Mouse (Mus musculus): Measurements from ENCODE around the gene Scmh1. TPM values are rescaled to one million over a fixed set of nuclear protein-coding genes. Genes with fewer than 3 reads are reported as not detected.

The Scmh1 gene
- polyA plus RNA-seq, 1 experiment, result 87.7 TPM

DNA sequence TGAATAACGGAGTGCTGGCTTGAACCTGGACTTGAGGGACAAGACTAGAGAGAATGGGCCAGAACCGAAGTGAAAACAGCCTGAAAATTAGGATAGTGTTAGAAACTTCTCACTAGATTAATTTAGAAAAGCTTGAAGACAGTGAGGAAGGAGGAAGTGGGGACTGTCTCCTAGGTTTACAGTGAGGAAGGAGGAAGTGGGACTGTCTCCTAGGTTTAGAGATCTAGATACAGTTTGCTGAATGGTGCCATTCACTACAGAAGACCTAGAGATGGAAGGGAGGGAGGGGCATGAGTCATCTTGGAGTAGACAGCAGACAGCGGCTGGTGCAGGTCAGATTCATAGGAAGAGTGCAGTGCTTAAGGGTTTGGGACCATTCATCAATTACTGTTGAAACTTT lies 118.0 kb downstream of the Scmh1 start:
- no peak overlapping the region for H3K4me3 ChIP-seq (ENCODE audit: insufficient read depth, low read length)
- no peak for TF ChIP-seq CTCF (IDR thresholded peaks at IDR 0.05; ENCODE audit: extremely low read depth, insufficient read depth, low read length)
- no peak for TF ChIP-seq POLR2A (IDR thresholded peaks at IDR 0.05; ENCODE audit: extremely low read depth, insufficient read depth, low read length)
- no peaks in the 10 kb centered on the region for H3K4me1 ChIP-seq (ENCODE audit: control insufficient read depth, insufficient read depth, low read length)
- H3K27ac ChIP-seq (ENCODE audit: insufficient read depth, low read length), result no peak overlapping the region

DNA sequence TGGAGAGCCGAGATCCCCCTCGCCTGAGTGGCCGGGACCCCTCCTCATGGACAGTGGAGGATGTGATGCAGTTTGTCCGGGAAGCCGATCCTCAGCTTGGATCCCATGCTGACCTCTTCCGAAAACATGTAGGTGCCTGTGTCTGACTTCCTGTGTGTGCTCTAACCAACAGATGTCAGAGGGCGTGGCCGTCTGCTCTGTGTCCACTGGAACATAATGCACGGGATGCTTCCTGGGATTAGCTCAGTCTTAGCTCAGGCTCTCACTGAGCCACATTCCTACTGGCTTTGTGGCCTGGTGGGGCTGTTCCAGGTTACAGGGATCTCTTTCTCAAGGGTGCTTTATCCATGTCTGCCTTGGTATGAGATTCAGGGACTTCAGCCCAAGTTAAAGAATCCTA lies 123.1 kb downstream of the Scmh1 start:
- no peak overlapping the region for H3K4me3 ChIP-seq (ENCODE audit: insufficient read depth, low read length)
- H3K4me1 ChIP-seq (ENCODE audit: control insufficient read depth, insufficient read depth, low read length), result no peaks in the 10 kb centered on the region
- no peak overlapping the region for H3K27ac ChIP-seq (ENCODE audit: insufficient read depth, low read length)
- no peak for TF ChIP-seq CTCF (IDR thresholded peaks at IDR 0.05; ENCODE audit: extremely low read depth, insufficient read depth, low read length)
- no peak for TF ChIP-seq POLR2A (IDR thresholded peaks at IDR 0.05; ENCODE audit: extremely low read depth, insufficient read depth, low read length)

DNA sequence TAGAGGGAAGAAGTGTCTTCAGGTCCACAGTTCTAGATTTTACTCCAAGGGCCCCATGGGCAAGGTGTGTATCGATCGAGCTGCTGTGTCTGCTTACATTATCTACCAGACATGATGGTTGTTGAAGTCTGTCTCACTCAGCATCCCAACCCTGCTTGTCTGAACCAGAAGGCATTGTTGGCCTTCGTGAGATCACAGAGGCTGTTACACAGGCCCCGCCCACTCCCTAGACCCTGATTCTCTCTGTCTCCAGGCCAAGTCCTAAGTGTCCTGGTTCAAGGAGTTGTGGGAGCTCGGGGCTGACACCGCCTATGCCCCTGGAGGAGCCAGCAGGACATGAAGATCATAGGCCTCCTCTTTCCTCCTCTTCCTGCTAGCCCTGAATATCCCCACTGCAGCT lies 126.9 kb downstream of the Scmh1 start, which contains the start of gene Slfnl1:
Gene Slfnl1, plus strand, starts transcription at position 246 of the 400 bp plus-strand sequence.
- H3K4me3 ChIP-seq (ENCODE audit: insufficient read depth, low read length), result no peak within 1 kb of the TSS
- TF ChIP-seq POLR2A (IDR thresholded peaks at IDR 0.05; ENCODE audit: extremely low read depth, insufficient read depth, low read length), result no peak
- no peak for TF ChIP-seq CTCF (IDR thresholded peaks at IDR 0.05; ENCODE audit: extremely low read depth, insufficient read depth, low read length)

DNA sequence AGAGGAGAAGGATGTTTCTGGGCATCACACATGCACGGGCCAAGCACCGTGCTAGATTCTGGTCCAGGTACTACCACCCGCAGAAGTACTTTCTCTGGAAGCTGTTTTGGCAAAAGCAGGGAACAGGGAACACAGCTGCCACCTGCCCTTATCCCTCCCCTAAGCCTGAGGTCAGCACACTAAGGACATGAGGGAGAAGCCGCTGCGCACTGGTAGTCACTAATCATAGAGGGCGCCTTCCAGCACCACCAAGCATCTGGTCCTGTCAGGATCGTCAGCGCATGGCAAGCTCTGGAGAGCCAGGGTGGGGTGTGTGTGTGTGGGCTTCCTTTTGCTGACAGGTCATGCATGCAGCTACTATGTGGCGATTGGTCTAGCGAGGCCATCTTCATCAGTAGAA lies 133.6 kb downstream of the Scmh1 start:
- H3K4me3 ChIP-seq (ENCODE audit: insufficient read depth, low read length), result no peak overlapping the region
- TF ChIP-seq CTCF (IDR thresholded peaks at IDR 0.05; ENCODE audit: extremely low read depth, insufficient read depth, low read length) (no peak), POLR2A (IDR thresholded peaks at IDR 0.05; ENCODE audit: extremely low read depth, insufficient read depth, low read length) (no peak)

More for the DNA sequence above, 126.9 kb downstream of the Scmh1 start, which contains the start of gene Slfnl1:
- H3K27ac ChIP-seq (ENCODE audit: insufficient read depth, low read length), result no peak within 1 kb of the TSS
- H3K4me1 ChIP-seq (ENCODE audit: control insufficient read depth, insufficient read depth, low read length), result no peaks in the 10 kb centered on the region

DNA sequence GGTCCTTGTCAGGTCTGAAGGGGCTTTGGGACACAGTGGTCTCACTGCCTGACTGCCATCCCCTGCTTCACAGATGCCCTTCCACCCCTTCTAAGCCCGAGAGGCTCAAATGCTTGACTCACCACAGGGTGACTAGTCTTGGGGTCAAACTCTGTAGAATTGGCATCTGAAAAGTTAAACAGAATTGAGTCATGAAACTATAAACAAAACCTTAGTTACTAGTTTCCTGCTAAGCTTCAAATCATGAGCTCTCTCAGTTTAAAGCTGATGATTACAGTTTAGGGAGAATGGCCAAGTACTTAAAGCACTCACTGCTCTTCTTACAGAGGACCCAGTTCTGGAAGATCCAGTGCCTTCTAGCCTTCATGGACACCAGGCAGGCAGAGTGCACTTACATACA lies 139.8 kb downstream of the Scmh1 start:
- no peak overlapping the region for H3K4me3 ChIP-seq (ENCODE audit: insufficient read depth, low read length)
- no peak overlapping the region for H3K27ac ChIP-seq (ENCODE audit: insufficient read depth, low read length)
- no peaks in the 10 kb centered on the region for H3K4me1 ChIP-seq (ENCODE audit: control insufficient read depth, insufficient read depth, low read length)
- no peak for TF ChIP-seq POLR2A (IDR thresholded peaks at IDR 0.05; ENCODE audit: extremely low read depth, insufficient read depth, low read length)
- no peak for TF ChIP-seq CTCF (IDR thresholded peaks at IDR 0.05; ENCODE audit: extremely low read depth, insufficient read depth, low read length)

More for the DNA sequence above, 133.6 kb downstream of the Scmh1 start:
- Histone ChIP-seq H3K27ac (ENCODE audit: insufficient read depth, low read length) (no peak overlapping the region), H3K4me1 (ENCODE audit: control insufficient read depth, insufficient read depth, low read length) (no peaks in the 10 kb centered on the region)

DNA sequence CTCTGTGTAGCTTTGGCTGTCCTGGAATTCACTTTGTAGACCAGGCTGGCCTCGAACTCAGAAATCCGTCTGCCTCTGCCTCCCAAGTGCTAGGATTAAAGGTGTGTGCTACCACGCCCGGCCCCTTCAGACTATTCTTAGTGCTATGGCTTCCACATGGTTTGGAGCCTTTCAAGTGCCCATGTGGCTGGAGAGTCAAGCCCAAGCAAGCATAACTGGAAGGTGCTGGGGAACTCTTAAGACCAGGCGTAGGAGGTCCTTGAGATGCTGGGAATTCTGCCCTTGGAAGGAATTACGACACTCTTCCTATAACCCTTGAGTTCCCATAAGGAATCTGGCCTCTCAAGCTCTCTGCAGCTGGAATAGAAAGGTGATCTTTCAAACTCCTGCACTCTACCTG lies 151.5 kb downstream of the Scmh1 start:
- Histone ChIP-seq H3K4me1 (ENCODE audit: control insufficient read depth, insufficient read depth, low read length) (no peaks in the 10 kb centered on the region), H3K27ac (ENCODE audit: insufficient read depth, low read length) (no peak overlapping the region), H3K4me3 (ENCODE audit: insufficient read depth, low read length) (no peak overlapping the region)
- TF ChIP-seq CTCF (IDR thresholded peaks at IDR 0.05; ENCODE audit: extremely low read depth, insufficient read depth, low read length) (no peak), POLR2A (IDR thresholded peaks at IDR 0.05; ENCODE audit: extremely low read depth, insufficient read depth, low read length) (no peak)

DNA sequence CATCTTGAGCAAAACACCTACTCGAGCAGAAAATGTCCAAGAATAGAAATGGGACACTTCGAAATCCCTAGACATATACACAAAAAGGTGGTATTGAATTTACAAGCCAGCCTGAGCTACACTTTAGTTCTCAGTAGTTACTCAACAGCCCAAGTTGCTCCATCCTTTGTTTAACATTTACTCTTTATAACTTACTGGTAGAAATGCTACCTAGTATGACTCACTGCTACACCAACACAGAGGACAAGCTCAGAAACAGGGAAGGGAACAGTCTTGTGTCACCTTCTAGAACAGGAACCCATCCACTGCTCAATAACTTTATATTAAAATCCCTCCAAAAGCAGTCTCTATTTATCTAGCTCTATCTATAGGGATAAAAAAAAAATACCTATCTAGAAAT lies 160.6 kb downstream of the Scmh1 start:
- TF ChIP-seq POLR2A (IDR thresholded peaks at IDR 0.05; ENCODE audit: extremely low read depth, insufficient read depth, low read length) (no peak), CTCF (IDR thresholded peaks at IDR 0.05; ENCODE audit: extremely low read depth, insufficient read depth, low read length) (no peak)

DNA sequence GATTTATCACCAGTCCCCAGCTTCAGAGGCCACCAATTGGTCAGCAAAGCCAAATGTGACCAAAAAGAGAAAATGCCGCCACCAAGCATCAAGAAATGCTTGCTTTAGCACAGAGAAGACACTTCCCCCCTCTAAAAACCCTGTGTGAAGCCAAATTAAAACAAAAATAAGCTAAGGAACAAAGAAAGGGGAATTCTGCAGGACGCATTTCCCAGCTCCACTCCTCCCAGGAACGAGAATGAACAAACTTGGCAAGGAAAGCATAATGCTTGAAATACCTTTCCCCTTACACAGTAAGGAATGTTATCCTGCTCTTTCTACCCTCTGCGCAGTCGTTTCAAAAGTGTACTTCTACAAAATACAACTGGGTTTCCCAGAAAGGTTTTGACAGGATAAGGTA lies 162.9 kb downstream of the Scmh1 start:
- H3K4me1 ChIP-seq (ENCODE audit: control insufficient read depth, insufficient read depth, low read length), result peaks cover 3% of the 10 kb centered on the region; the same call in 1 of the 2 replicates
- H3K4me3 ChIP-seq (ENCODE audit: insufficient read depth, low read length), result no peak overlapping the region
- H3K27ac ChIP-seq (ENCODE audit: insufficient read depth, low read length), result no peak overlapping the region
- no peak for TF ChIP-seq POLR2A (IDR thresholded peaks at IDR 0.05; ENCODE audit: extremely low read depth, insufficient read depth, low read length)
- no peak for TF ChIP-seq CTCF (IDR thresholded peaks at IDR 0.05; ENCODE audit: extremely low read depth, insufficient read depth, low read length)

More for the DNA sequence above, 160.6 kb downstream of the Scmh1 start:
- peaks cover 3% of the 10 kb centered on the region; the same call in 1 of the 2 replicates for H3K4me1 ChIP-seq (ENCODE audit: control insufficient read depth, insufficient read depth, low read length)
- no peak overlapping the region for H3K4me3 ChIP-seq (ENCODE audit: insufficient read depth, low read length)
- no peak overlapping the region for H3K27ac ChIP-seq (ENCODE audit: insufficient read depth, low read length)

DNA sequence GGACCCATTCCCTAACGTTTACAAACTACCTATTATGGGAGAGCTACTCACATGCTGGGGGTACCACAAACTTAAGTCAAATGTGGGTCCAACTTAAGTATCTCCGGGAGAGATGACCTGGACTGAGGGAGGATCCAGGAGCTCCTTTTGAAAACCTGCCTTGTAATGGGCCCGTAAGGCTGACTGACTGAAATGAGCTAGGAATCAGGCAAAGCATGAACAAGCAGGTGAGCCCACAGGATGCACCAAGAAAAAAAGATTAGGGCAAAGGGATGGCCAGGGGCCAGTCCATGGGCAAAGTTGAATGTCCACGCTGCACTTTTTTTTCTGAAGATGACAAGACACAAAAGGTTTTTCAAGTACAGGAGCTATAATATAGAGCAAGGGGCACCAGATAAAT lies 163.9 kb downstream of the Scmh1 start:
- TF ChIP-seq CTCF (IDR thresholded peaks at IDR 0.05; ENCODE audit: extremely low read depth, insufficient read depth, low read length) (no peak), POLR2A (IDR thresholded peaks at IDR 0.05; ENCODE audit: extremely low read depth, insufficient read depth, low read length) (no peak)
- Histone ChIP-seq H3K4me1 (ENCODE audit: control insufficient read depth, insufficient read depth, low read length) (peaks cover 3% of the 10 kb centered on the region; the same call in 1 of the 2 replicates), H3K4me3 (ENCODE audit: insufficient read depth, low read length) (peak overlapping the region; percentile 82), H3K27ac (ENCODE audit: insufficient read depth, low read length) (no peak overlapping the region)
